Mouse (Mus musculus) urinary bladder, postnatal 36 days (tissue): ENCODE results near the gene Acsm3.
A peak's percentile ranks its signal among the peaks of the same experiment; 100 is the strongest.
"Not testable (repeated sequence)": the region's sequence is repeated elsewhere in the genome, so short reads cannot be mapped to it uniquely, and the experiment has no call there.

Experiments used
- DNase-seq, 2 experiments: peaks; one replicate each; pipeline ENCODE4 v3.0.0; 2022; ENCODE audit warnings: low spot score in 2 of 2, mixed read lengths in 1 of 2

Acsm3 gene

GRCm38 (mm10) chr7:119760527-119760951 is at the start of gene Acsm3:
Acsm3 (plus strand) TSS chr7:119760923.
- DNase-seq = no peak

- no peak for DNase-seq
Observed at GRCm38 (mm10) chr7:119714111-119714510, 46.6 kb upstream of the Acsm3 start.

GRCm38 (mm10) chr7:119720253-119720946 is 40.3 kb upstream of the Acsm3 start, which contains the start of gene Thumpd1:
Thumpd1 (minus strand) TSS chr7:119720798.
- peak; percentile 87 to 91 for DNase-seq

GRCm38 (mm10) chr7:119720947-119721310 is 39.8 kb upstream of the Acsm3 start:
- no peak for DNase-seq

- DNase-seq = no peak
Observed at GRCm38 (mm10) chr7:119727621-119728020, 33.1 kb upstream of the Acsm3 start.

- DNase-seq = not testable (repeated sequence)
Observed at GRCm38 (mm10) chr7:119731262-119731661, 29.5 kb upstream of the Acsm3 start.

GRCm38 (mm10) chr7:119738877-119739276 is 21.8 kb upstream of the Acsm3 start:
- DNase-seq = no peak

GRCm38 (mm10) chr7:119739798-119740468 is 20.8 kb upstream of the Acsm3 start:
- DNase-seq = not testable (repeated sequence)

- DNase-seq = no peak
Observed at GRCm38 (mm10) chr7:119744321-119744720, 16.4 kb upstream of the Acsm3 start.

- DNase-seq = no peak
Observed at GRCm38 (mm10) chr7:119745869-119746268, 14.9 kb upstream of the Acsm3 start.

- no peak for DNase-seq
Observed at GRCm38 (mm10) chr7:119748761-119749160, 12.0 kb upstream of the Acsm3 start.

- DNase-seq = no peak
Observed at GRCm38 (mm10) chr7:119749942-119750341, 10.8 kb upstream of the Acsm3 start.

- no peak for DNase-seq
Observed at GRCm38 (mm10) chr7:119753696-119754095, 7.0 kb upstream of the Acsm3 start.

GRCm38 (mm10) chr7:119762166-119762697 is 1.5 kb downstream of the Acsm3 start:
- DNase-seq = no peak

- no peak for DNase-seq
Observed at GRCm38 (mm10) chr7:119764377-119764776, 3.7 kb downstream of the Acsm3 start.

GRCm38 (mm10) chr7:119766996-119767395 is 6.3 kb downstream of the Acsm3 start:
- DNase-seq = no peak

GRCm38 (mm10) chr7:119769895-119770294 is 9.2 kb downstream of the Acsm3 start:
- DNase-seq = no peak

GRCm38 (mm10) chr7:119783453-119783852 is 22.7 kb downstream of the Acsm3 start:
- peak in 1 of 2 experiments; percentile 38 for DNase-seq

GRCm38 (mm10) chr7:119784908-119785307 is 24.2 kb downstream of the Acsm3 start:
- DNase-seq = no peak

GRCm38 (mm10) chr7:119789024-119789423 is 28.3 kb downstream of the Acsm3 start:
- no peak for DNase-seq

GRCm38 (mm10) chr7:119793586-119794250 is 33.0 kb downstream of the Acsm3 start, which contains the start of the genes Rexo5 and Eri2:
Rexo5 (plus strand) TSS chr7:119794006.
Eri2 (minus strand) TSS chr7:119794058.
- DNase-seq = peak; percentile 78 to 87

- no peak for DNase-seq
Observed at GRCm38 (mm10) chr7:119794251-119794638, 33.5 kb downstream of the Acsm3 start.
